Mouse (Mus musculus): ENCODE data around the gene Zbed5. TPM values are rescaled to one million over a fixed set of nuclear protein-coding genes. Genes with fewer than 3 reads are reported as not detected.

Zbed5 gene
- polyA plus RNA-seq (2015; fragmentation: Illumina TruSeq; extraction: RNeasy Lipid Tissue Mini Kit (QIAGEN cat#74804); ENCODE audit: insufficient read depth, low read depth, low replicate concordance): 0.72 TPM

DNA sequence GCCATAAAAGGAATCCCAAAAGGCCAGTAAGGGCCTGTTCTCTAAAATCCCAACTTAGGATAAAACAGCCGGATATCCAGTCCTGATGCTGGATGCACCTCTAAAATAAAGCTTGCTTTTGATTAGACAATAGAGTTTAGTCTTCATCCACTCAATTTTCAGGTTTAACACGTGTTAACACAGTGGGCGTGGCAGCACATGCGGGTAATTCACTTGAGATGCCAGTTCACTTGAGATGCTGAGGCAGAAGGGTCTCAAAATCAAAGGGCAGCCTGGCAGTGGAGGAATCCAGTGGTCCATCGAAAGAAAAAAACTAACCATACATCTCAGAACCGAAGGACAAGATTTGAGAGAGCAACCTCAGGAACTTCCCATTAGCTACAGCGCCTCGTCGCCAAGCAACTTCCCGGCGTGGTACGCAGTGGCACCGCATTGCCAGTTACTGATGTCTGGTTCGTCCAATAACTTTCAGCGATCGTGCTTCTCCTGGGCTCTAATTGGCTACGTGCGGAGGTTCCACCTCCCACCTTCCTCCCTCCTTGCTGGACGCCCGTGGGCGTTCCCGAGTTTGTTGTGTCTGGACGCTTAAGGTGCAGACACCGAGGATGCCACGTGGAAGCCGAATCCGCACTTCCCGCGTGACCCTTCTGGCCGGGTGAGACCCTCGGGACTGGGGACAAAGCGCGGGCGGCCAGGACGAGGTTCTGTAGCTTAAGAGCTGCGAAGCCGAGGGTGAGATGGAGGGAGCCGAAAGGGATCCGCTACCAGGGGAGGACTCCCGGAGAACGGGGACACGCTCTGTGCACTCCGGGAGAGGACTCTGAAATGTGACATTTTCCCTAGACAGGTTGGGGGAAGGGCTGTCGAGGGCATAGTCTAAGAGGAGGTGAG, at the start of gene Zbed5:
Gene Zbed5, plus strand, starts transcription at position 526 of the 891 bp plus-strand sequence.

DNA sequence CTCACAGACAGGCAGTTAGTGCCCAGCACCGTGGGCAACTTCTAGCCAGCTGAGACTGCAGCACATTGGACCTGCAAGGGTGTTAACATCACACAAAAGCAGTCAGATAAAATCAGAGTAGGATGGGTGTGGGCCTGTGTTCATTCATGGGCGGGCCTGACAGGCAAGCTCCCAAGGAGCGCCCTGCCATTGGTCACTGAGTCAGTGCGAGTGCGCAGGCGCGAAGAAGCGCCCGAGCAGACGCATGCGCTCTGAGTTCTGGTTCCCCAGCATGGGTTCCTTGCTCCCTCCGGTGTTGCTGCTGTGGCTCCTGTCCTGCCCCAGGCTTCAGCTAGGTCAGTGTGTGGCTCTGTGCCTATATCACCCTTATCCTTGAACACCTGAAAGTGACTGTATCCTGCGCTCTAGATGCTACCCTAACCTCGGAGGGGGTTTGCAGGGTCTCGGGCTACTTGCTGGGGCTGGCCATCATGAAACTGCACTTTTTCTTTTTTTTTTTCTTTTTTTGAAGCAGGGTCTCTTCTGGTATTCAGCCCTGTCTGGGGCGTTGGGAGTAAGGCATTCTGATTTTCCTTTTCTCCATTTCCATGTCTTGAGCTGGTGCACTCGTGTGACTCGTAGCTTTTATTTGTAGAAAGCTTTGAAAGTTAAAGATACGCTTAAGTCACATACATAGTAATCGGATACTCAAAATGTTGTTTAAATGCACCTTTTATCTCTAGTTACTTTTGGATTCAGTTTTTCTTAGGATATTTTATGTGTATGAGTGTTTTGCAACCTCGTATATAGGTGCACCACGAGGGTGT, 48.6 kb upstream of the Zbed5 start, which contains the start of gene Sumf2:
Gene Sumf2, plus strand, starts transcription at position 235 of the 806 bp plus-strand sequence.

DNA sequence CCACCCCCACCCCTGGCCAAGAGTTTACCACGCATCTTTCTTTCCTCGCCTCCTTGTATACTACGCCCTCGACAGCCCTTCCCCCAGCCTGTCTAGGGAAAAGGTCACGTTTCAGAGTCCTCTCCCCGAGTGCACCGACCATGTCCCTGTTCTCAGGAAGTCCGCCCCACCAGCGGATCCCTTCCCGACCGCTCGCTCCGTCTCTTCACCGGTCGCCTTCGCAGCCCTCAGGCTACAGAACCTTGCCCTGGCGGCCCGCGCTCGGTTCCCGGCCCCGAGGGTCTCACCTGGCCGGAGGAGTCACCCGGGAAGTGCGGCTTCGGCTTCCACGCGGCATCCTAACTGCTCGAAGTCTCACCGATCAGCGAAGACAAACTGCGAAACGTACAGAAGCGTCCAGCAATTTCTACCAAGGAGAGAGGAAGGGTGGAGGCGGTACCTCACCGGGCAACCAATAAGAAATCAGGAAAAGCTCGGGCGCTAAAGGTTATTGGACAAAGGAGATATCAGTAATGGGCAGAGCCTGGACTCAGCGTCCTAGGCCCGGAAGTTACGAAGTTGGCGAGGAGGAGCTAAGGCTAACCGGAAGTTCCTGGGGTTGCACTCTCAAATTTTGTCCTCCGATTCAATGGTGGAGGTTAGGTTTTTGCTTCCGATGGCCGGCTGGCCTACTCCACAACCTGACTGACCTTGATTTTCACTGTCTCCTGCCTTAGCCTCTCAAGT, 8.4 kb upstream of the Zbed5 start, which contains the start of gene Chchd2:
Gene Chchd2, minus strand, starts transcription at position 560 of the 726 bp plus-strand sequence.

DNA sequence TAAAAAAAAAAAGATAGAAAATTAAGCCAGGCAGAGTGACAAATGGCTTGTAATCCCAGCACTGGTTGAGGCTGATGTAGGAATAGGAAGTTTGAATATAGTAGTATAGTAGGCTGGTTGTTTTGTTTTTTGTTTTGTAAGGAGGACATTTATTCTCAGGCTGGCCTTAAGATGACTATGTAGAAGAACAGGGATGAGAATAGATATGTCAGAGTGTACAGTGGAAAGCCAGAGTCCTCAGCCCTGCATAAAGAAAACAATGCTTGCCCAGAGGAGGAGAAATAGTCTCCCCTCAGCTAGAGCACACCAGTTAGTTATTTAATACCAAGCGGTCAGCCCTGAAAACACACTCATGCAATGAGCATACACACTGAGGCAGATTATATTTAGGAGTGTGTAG, 2.9 kb downstream of the Zbed5 start, which contains the start of gene Phkg1:
Gene Phkg1, minus strand, starts transcription at position 101 of the 400 bp plus-strand sequence.

DNA sequence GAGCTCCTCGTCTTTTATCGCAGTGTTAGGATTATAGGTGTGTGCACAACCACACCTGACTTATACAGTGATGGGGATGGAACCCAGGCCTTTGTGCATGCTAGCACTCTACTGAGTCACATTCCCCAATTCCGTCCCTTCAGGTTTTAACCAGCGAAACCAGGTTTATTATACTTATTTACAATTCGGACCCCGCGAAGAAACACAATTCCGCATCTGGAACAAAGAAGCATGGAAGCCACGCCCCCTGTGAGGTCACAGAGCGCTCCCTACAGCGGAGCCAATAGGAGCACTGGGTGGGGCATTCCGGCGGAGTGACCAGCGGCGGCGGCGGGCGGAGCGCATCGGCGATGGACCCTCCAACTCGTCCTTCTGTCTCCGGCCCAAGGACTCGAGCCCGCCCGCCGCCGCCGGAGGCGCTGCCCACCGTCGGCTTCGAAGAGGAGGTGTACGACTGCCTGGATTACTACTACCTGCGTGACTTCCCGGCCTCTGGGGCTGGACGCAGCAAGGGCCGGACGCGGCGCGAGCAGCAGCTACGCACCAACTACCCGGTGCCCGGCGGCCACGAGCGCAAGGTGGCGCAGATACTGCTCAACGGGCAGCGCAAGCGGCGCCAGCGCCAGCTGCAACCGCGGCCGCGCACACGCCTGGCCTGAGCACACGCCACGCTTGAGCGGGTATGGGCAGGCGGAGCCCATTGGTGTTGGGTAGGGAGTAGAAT, 12.9 kb downstream of the Zbed5 start, which contains the start of gene Nupr1l:
Gene Nupr1l, plus strand, starts transcription at position 299 of the 724 bp plus-strand sequence.

DNA sequence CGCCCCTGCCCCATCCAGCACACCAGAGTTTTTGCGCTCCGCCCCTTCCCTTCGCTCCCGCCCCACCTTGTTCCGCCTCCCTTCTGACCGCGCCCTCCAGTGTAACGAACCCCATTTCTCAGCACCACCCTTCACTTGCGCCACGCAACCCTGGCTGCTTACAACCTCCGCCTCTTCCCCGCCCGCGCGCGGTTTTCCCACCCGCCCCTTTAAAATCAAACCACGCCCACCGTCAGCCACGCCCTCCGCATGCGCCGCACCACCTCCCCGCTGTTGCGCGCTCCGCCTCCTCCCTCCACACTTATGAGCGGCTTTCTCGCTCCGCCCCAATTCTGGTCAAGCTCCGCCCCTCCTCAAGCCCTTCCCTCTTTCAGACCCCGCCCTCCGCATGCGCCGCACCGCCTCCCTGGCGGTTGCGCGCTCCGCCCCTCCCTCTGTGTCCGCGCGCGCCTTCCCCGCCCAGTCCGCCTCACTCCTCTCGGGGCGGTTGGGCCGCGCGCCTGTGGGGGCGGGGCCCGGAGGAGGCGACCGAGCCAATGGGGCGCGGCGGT, 46.0 kb downstream of the Zbed5 start, which contains the start of gene Vkorc1l1:
Gene Vkorc1l1, plus strand, starts transcription at position 476 of the 551 bp plus-strand sequence.

Other genes starting within 250 kb of the Zbed5 start
- 0.54 TPM for gene Zfp11, start 225.6 kb upstream of the Zbed5 start, polyA plus RNA-seq (2015; fragmentation: Illumina TruSeq; extraction: RNeasy Lipid Tissue Mini Kit (QIAGEN cat#74804); ENCODE audit: insufficient read depth, low read depth, low replicate concordance)
- gene Sept14, start 187.2 kb upstream of the Zbed5 start, polyA plus RNA-seq (2015; fragmentation: Illumina TruSeq; extraction: RNeasy Lipid Tissue Mini Kit (QIAGEN cat#74804); ENCODE audit: insufficient read depth, low read depth, low replicate concordance): not detected
- gene Mrps17, start 180.2 kb upstream of the Zbed5 start, polyA plus RNA-seq (2015; fragmentation: Illumina TruSeq; extraction: RNeasy Lipid Tissue Mini Kit (QIAGEN cat#74804); ENCODE audit: insufficient read depth, low read depth, low replicate concordance): 34.2 TPM
- gene Nipsnap2, start 170.7 kb upstream of the Zbed5 start, polyA plus RNA-seq (2015; fragmentation: Illumina TruSeq; extraction: RNeasy Lipid Tissue Mini Kit (QIAGEN cat#74804); ENCODE audit: insufficient read depth, low read depth, low replicate concordance): 18.0 TPM
- gene Psph, start 108.3 kb upstream of the Zbed5 start, polyA plus RNA-seq (2015; fragmentation: Illumina TruSeq; extraction: RNeasy Lipid Tissue Mini Kit (QIAGEN cat#74804); ENCODE audit: insufficient read depth, low read depth, low replicate concordance): 2.6 TPM
- 2.6 TPM for gene Sumf2, start 48.7 kb upstream of the Zbed5 start, polyA plus RNA-seq (2015; fragmentation: Illumina TruSeq; extraction: RNeasy Lipid Tissue Mini Kit (QIAGEN cat#74804); ENCODE audit: insufficient read depth, low read depth, low replicate concordance)
- 114 TPM for gene Chchd2, start 8.3 kb upstream of the Zbed5 start, polyA plus RNA-seq (2015; fragmentation: Illumina TruSeq; extraction: RNeasy Lipid Tissue Mini Kit (QIAGEN cat#74804); ENCODE audit: insufficient read depth, low read depth, low replicate concordance)
- 0.48 TPM for gene Phkg1, start 2.8 kb downstream of the Zbed5 start, polyA plus RNA-seq (2015; fragmentation: Illumina TruSeq; extraction: RNeasy Lipid Tissue Mini Kit (QIAGEN cat#74804); ENCODE audit: insufficient read depth, low read depth, low replicate concordance)
- gene Nupr1l, start 12.8 kb downstream of the Zbed5 start, polyA plus RNA-seq (2015; fragmentation: Illumina TruSeq; extraction: RNeasy Lipid Tissue Mini Kit (QIAGEN cat#74804); ENCODE audit: insufficient read depth, low read depth, low replicate concordance): 0.44 TPM
- 5.3 TPM for gene Vkorc1l1, start 46.2 kb downstream of the Zbed5 start, polyA plus RNA-seq (2015; fragmentation: Illumina TruSeq; extraction: RNeasy Lipid Tissue Mini Kit (QIAGEN cat#74804); ENCODE audit: insufficient read depth, low read depth, low replicate concordance)
- 9.7 TPM for gene Gusb, start 107.3 kb downstream of the Zbed5 start, polyA plus RNA-seq (2015; fragmentation: Illumina TruSeq; extraction: RNeasy Lipid Tissue Mini Kit (QIAGEN cat#74804); ENCODE audit: insufficient read depth, low read depth, low replicate concordance)
- 10.3 TPM for gene Asl, start 133.5 kb downstream of the Zbed5 start, polyA plus RNA-seq (2015; fragmentation: Illumina TruSeq; extraction: RNeasy Lipid Tissue Mini Kit (QIAGEN cat#74804); ENCODE audit: insufficient read depth, low read depth, low replicate concordance)
- 5.2 TPM for gene Crcp, start 133.6 kb downstream of the Zbed5 start, polyA plus RNA-seq (2015; fragmentation: Illumina TruSeq; extraction: RNeasy Lipid Tissue Mini Kit (QIAGEN cat#74804); ENCODE audit: insufficient read depth, low read depth, low replicate concordance)
- 10.3 TPM for gene Tpst1, start 177.6 kb downstream of the Zbed5 start, polyA plus RNA-seq (2015; fragmentation: Illumina TruSeq; extraction: RNeasy Lipid Tissue Mini Kit (QIAGEN cat#74804); ENCODE audit: insufficient read depth, low read depth, low replicate concordance)
- 0.96 TPM for gene Kctd7, start 249.1 kb downstream of the Zbed5 start, polyA plus RNA-seq (2015; fragmentation: Illumina TruSeq; extraction: RNeasy Lipid Tissue Mini Kit (QIAGEN cat#74804); ENCODE audit: insufficient read depth, low read depth, low replicate concordance)